Mouse (Mus musculus): ENCODE data around the gene Spdef. TPM values are rescaled to one million over a fixed set of nuclear protein-coding genes. Genes with fewer than 3 reads are reported as not detected.
A peak's percentile ranks its signal among the peaks of the same experiment; 100 is the strongest.

Gene Spdef
- total RNA-seq (2014; fragmentation: Nextera tagmentation) (not detected in 2 replicates), total RNA-seq (2017) (not detected in 2 replicates), polyA plus RNA-seq (2012) (0.02 TPM in 1 of 2 replicates, not detected in the other)

- no peak within 1 kb of the TSS for H3K4me3 ChIP-seq (ENCODE audit: low read depth, low read length)
- DNase-seq (ENCODE audit: low spot score), result no peak
- H3K9me3 ChIP-seq (replicated peaks), result no peaks in the 10 kb centered on the region
- H3K27me3 ChIP-seq (ENCODE audit: insufficient read depth, low read length), result peaks cover 41% of the 10 kb centered on the region
- no peak for ATAC-seq (ENCODE audit: extremely low read depth, insufficient number of reproducible peaks, low FRiP score, poor library complexity, severe bottlenecking)
- no peaks in the 10 kb centered on the region for H3K36me3 ChIP-seq (replicated peaks)
- TF ChIP-seq GATA1 (IDR thresholded peaks at IDR 0.05; ENCODE audit: borderline replicate concordance, low read length) (no peak), POLR2AphosphoS5 (IDR thresholded peaks at IDR 0.05; ENCODE audit: insufficient replicate concordance, low read depth, low read length) (no peak), GATA2 (IDR thresholded peaks at IDR 0.05; ENCODE audit: borderline replicate concordance, low read depth, low read length) (no peak), TAL1 (conservative IDR thresholded peaks at IDR 0.05; ENCODE audit: low read depth, low read length) (no peak), CTCF (IDR thresholded peaks at IDR 0.05; ENCODE audit: low read depth, low read length) (no peak)
- H3K4me1 ChIP-seq (ENCODE audit: insufficient read depth, low read depth, low read length), result no peaks in the 10 kb centered on the region
Observed at GRCm38 (mm10) chr17:27728770-27729169, at the start of gene Spdef. Gene Spdef, minus strand, starts transcription at chr17:27728955.

DNA sequence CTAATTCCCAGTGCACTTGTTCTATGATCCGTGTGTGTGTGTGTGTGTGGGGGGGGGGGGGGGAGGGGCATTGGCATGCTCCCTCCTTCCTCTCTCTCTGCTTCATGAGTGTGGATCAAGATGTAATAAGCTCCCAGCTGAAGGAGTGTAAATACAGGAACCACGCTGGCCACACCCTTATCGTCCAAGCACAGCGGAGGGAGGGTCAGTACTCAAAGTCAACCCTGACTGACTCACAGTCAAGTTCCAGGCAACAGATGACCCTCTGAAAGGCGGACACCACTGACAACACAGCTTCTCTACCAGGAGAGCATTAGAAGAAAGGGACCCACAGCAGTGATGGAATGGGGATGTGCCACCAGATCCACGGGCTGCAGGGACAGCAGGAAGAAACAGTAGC, 49.1 kb upstream of the Spdef start:
- no peak for DNase-seq (ENCODE audit: low spot score)
- peaks cover 96% of the 10 kb centered on the region for H3K36me3 ChIP-seq (replicated peaks)
- TF ChIP-seq CTCF (IDR thresholded peaks at IDR 0.05; ENCODE audit: low read depth, low read length) (no peak), POLR2AphosphoS5 (IDR thresholded peaks at IDR 0.05; ENCODE audit: insufficient replicate concordance, low read depth, low read length) (no peak), TAL1 (conservative IDR thresholded peaks at IDR 0.05; ENCODE audit: low read depth, low read length) (no peak), GATA1 (IDR thresholded peaks at IDR 0.05; ENCODE audit: borderline replicate concordance, low read length) (no peak), GATA2 (IDR thresholded peaks at IDR 0.05; ENCODE audit: borderline replicate concordance, low read depth, low read length) (no peak)
- H3K9me3 ChIP-seq (replicated peaks), result no peaks in the 10 kb centered on the region
- no peaks in the 10 kb centered on the region for H3K27me3 ChIP-seq (ENCODE audit: insufficient read depth, low read length)
- ATAC-seq (ENCODE audit: extremely low read depth, insufficient number of reproducible peaks, low FRiP score, poor library complexity, severe bottlenecking), result peak; percentile 40
- H3K4me1 ChIP-seq (ENCODE audit: insufficient read depth, low read depth, low read length), result peaks cover 22% of the 10 kb centered on the region
- no peak overlapping the region for H3K4me3 ChIP-seq (ENCODE audit: low read depth, low read length)

GRCm38 (mm10) chr17:27774198-27774597, 45.4 kb upstream of the Spdef start:
- H3K27me3 ChIP-seq (ENCODE audit: insufficient read depth, low read length), result no peaks in the 10 kb centered on the region
- DNase-seq (ENCODE audit: low spot score) (no peak), ATAC-seq (ENCODE audit: extremely low read depth, insufficient number of reproducible peaks, low FRiP score, poor library complexity, severe bottlenecking) (no peak)
- H3K4me1 ChIP-seq (ENCODE audit: insufficient read depth, low read depth, low read length), result peaks cover 20% of the 10 kb centered on the region
- H3K9me3 ChIP-seq (replicated peaks), result peaks cover 9% of the 10 kb centered on the region
- H3K4me3 ChIP-seq (ENCODE audit: low read depth, low read length), result no peak overlapping the region
- H3K36me3 ChIP-seq (replicated peaks), result peaks cover 96% of the 10 kb centered on the region
- TF ChIP-seq GATA2 (IDR thresholded peaks at IDR 0.05; ENCODE audit: borderline replicate concordance, low read depth, low read length) (no peak), TAL1 (conservative IDR thresholded peaks at IDR 0.05; ENCODE audit: low read depth, low read length) (no peak), GATA1 (IDR thresholded peaks at IDR 0.05; ENCODE audit: borderline replicate concordance, low read length) (no peak), CTCF (IDR thresholded peaks at IDR 0.05; ENCODE audit: low read depth, low read length) (no peak), POLR2AphosphoS5 (IDR thresholded peaks at IDR 0.05; ENCODE audit: insufficient replicate concordance, low read depth, low read length) (no peak)

DNA sequence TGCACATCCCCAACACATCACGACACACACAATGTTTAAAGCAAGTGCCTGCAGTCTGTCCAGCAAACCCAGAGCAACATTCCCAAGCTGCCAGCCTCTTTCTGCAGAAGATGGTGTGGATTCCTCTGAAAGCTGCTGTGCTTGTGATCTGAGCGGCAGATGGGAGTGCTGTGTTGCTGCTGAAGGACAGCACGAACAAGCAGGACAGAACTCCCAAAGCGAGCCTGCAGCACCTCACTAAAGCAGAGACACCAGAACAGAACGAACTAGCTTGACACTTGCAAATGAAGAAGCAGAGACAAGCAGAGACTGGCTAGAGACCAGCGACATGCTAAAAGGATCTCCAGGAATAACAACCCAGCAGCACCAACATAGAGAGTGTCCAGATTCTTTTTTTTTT, 42.9 kb upstream of the Spdef start:
- Histone ChIP-seq H3K9me3 (replicated peaks) (peaks cover 11% of the 10 kb centered on the region), H3K4me1 (ENCODE audit: insufficient read depth, low read depth, low read length) (peaks cover 10% of the 10 kb centered on the region), H3K4me3 (ENCODE audit: low read depth, low read length) (no peak overlapping the region), H3K27me3 (ENCODE audit: insufficient read depth, low read length) (no peaks in the 10 kb centered on the region), H3K36me3 (replicated peaks) (peaks cover 97% of the 10 kb centered on the region)
- ATAC-seq (ENCODE audit: extremely low read depth, insufficient number of reproducible peaks, low FRiP score, poor library complexity, severe bottlenecking) (no peak), DNase-seq (ENCODE audit: low spot score) (no peak)
- TF ChIP-seq GATA1 (IDR thresholded peaks at IDR 0.05; ENCODE audit: borderline replicate concordance, low read length) (no peak), POLR2AphosphoS5 (IDR thresholded peaks at IDR 0.05; ENCODE audit: insufficient replicate concordance, low read depth, low read length) (no peak), GATA2 (IDR thresholded peaks at IDR 0.05; ENCODE audit: borderline replicate concordance, low read depth, low read length) (no peak), CTCF (IDR thresholded peaks at IDR 0.05; ENCODE audit: low read depth, low read length) (no peak)

DNA sequence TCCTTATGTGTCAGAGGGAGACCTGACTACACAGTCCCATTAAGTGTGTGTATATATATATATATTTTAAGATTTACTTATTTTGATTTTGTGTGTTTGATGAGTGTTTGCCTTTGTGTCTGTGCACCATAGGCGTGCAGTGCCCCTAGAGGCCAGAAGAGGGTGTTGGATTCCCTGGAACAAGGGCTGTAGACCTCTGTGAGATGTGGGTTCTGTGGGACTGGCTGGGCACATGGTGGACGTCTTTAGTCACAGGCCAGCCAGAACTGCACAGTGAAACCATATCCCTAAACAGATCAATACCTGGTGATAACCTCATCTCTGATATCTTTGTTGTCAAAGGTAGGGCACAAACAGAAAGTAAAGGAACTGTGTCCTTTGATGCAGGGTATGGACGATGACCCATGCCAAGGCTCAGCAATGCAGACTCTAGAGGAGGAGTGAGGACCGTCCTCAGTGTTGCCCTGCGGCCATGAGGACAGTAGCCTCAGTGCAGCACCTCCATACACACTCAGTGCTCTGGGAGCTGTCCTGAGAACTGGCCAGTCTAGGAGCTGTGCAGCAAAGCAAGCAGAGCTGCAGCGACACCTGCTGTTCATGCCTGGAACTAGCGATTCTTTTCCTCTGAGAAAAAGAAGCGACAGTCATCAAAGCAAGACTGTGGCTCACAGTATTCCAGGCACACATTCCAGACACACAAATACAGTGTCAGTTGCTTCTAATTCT, 40.2 kb upstream of the Spdef start:
- H3K27me3 ChIP-seq (ENCODE audit: insufficient read depth, low read length), result no peaks in the 10 kb centered on the region
- H3K4me3 ChIP-seq (ENCODE audit: low read depth, low read length), result no peak overlapping the region
- TF ChIP-seq GATA2 (IDR thresholded peaks at IDR 0.05; ENCODE audit: borderline replicate concordance, low read depth, low read length) (no peak), CTCF (IDR thresholded peaks at IDR 0.05; ENCODE audit: low read depth, low read length) (peak; percentile 53; the same call in 1 of the 2 replicates), GATA1 (IDR thresholded peaks at IDR 0.05; ENCODE audit: borderline replicate concordance, low read length) (no peak), POLR2AphosphoS5 (IDR thresholded peaks at IDR 0.05; ENCODE audit: insufficient replicate concordance, low read depth, low read length) (no peak), TAL1 (conservative IDR thresholded peaks at IDR 0.05; ENCODE audit: low read depth, low read length) (no peak)
- H3K9me3 ChIP-seq (replicated peaks), result peaks cover 24% of the 10 kb centered on the region
- peaks cover 10% of the 10 kb centered on the region for H3K4me1 ChIP-seq (ENCODE audit: insufficient read depth, low read depth, low read length)
- peaks cover 97% of the 10 kb centered on the region for H3K36me3 ChIP-seq (replicated peaks)
- ATAC-seq (ENCODE audit: extremely low read depth, insufficient number of reproducible peaks, low FRiP score, poor library complexity, severe bottlenecking), result no peak
- DNase-seq (ENCODE audit: low spot score), result no peak

DNA sequence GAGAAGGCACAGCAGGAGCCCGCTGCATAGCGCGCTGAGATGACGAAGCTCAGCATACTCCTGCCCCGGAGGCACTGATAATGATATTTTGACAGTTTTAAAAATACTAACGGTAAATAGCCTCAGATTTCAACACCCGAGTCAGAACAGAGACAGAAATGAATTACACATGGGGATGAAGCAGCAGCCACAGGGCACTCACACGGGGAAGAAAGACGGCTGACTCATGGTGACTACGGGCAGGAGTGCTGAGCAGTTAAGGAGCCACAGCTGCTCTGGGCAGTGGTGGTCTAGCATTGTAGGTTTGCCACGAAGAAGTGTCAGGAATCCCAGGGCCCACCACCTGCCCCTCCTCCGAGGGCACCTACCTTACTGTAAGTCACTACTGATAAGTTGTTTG, 38.8 kb upstream of the Spdef start:
- H3K4me3 ChIP-seq (ENCODE audit: low read depth, low read length), result no peak overlapping the region
- peaks cover 24% of the 10 kb centered on the region for H3K9me3 ChIP-seq (replicated peaks)
- ATAC-seq (ENCODE audit: extremely low read depth, insufficient number of reproducible peaks, low FRiP score, poor library complexity, severe bottlenecking) (no peak), DNase-seq (ENCODE audit: low spot score) (no peak)
- TF ChIP-seq GATA1 (IDR thresholded peaks at IDR 0.05; ENCODE audit: borderline replicate concordance, low read length) (no peak), TAL1 (conservative IDR thresholded peaks at IDR 0.05; ENCODE audit: low read depth, low read length) (no peak), CTCF (IDR thresholded peaks at IDR 0.05; ENCODE audit: low read depth, low read length) (no peak), GATA2 (IDR thresholded peaks at IDR 0.05; ENCODE audit: borderline replicate concordance, low read depth, low read length) (no peak), POLR2AphosphoS5 (IDR thresholded peaks at IDR 0.05; ENCODE audit: insufficient replicate concordance, low read depth, low read length) (no peak)
- H3K27me3 ChIP-seq (ENCODE audit: insufficient read depth, low read length), result no peaks in the 10 kb centered on the region
- H3K4me1 ChIP-seq (ENCODE audit: insufficient read depth, low read depth, low read length), result peaks cover 10% of the 10 kb centered on the region
- H3K36me3 ChIP-seq (replicated peaks), result peaks cover 97% of the 10 kb centered on the region

Measured in G1E (cell line).